Mouse (Mus musculus) heart, adult 2 months (tissue): ENCODE results near the gene Bpgm. TPM values are rescaled to one million over a fixed set of nuclear protein-coding genes. Genes with fewer than 3 reads are reported as not detected.

Experiments
- DNase-seq, 2 experiments: peaks; one replicate each; pipeline ENCODE4 v3.0.0; 2021
- H3K27ac ChIP-seq: fragments of 200-600 bp; 2 replicates; pipeline ENCODE4 v1.8.1; 2022
- H3K27me3 ChIP-seq: fragments of 200-500 bp; 2 replicates; pipeline ENCODE4 v1.6.1; 2012; ENCODE audit warnings: mild to moderate bottlenecking, low read length, inconsistent platforms, mixed read lengths; ENCODE audit not compliant: control insufficient read depth, insufficient read depth
- H3K36me3 ChIP-seq: fragments of 200-500 bp; 2 replicates; pipeline ENCODE4 v1.6.1; 2012; ENCODE audit warnings: low read length, inconsistent platforms; ENCODE audit not compliant: control insufficient read depth, insufficient read depth
- H3K4me1 ChIP-seq: fragments of 200-500 bp; 2 replicates; pipeline ENCODE4 v1.6.1; 2011; ENCODE audit warnings: low read length; ENCODE audit not compliant: control insufficient read depth, insufficient read depth
- H3K4me3 ChIP-seq: fragments of 200-600 bp; 2 replicates; pipeline ENCODE4 v1.8.1; 2022
- H3K79me2 ChIP-seq: fragments of 200-500 bp; replicated peaks from 2 replicates; pipeline ENCODE4 v1.6.1; 2012; ENCODE audit warnings: mild to moderate bottlenecking, inconsistent platforms, low read length, moderate library complexity, mixed read lengths; ENCODE audit not compliant: control insufficient read depth, insufficient read depth
- H3K9ac ChIP-seq: fragments of 200-500 bp; 2 replicates; pipeline ENCODE4 v1.6.1; 2012; ENCODE audit warnings: low read depth, mild to moderate bottlenecking, control low read depth, inconsistent platforms, low read length, mixed read lengths
- CTCF ChIP-seq: fragments of 200-600 bp; IDR thresholded peaks from 2 replicates; pipeline ENCODE4 v1.8.1; 2022; ENCODE audit warnings: antibody characterized with exemption, mild to moderate bottlenecking, moderate library complexity
- EP300 ChIP-seq: fragments of 200-500 bp; IDR thresholded peaks from 2 replicates; pipeline ENCODE4 v1.6.1; 2011; ENCODE audit warnings: low read depth, low read length, control low read depth; ENCODE audit not compliant: insufficient read depth
- POLR2A ChIP-seq: fragments of 200-500 bp; IDR thresholded peaks from 2 replicates; pipeline ENCODE4 v1.6.1; 2011; ENCODE audit warnings: mild to moderate bottlenecking, low read depth, low read length, control low read depth; ENCODE audit not compliant: insufficient read depth
- WGBS: fragments of 180-500 bp; shearing (Covaris S2); methylation state at CpG from one replicate; pipeline ENCODE4 v1.1.7; 2018; 5-methylcytosine and 5-hydroxymethylcytosine counted together
- intact Hi-C: fragments of 180-260 bp; cut with DNase I; formaldehyde crosslinking; loops from one replicate; pipeline ENCODE4 v1.15.1; 2025
- polyA plus RNA-seq: library from polyadenylated mRNA; depleted of rRNA; stranded (reverse); fragments of >200 nt; gene quantifications from 2 replicates; pipeline ENCODE4 v1.2.3, GENCODE M21; 2012
- total RNA-seq, 2 experiments: library from RNA; stranded (reverse); gene quantifications; 2 replicates each; pipeline ENCODE4 v1.2.3; 2021

Bpgm gene
- total and polyA plus RNA-seq, 3 experiments: 38.6 to 148 (median 72.4) TPM

DNA sequence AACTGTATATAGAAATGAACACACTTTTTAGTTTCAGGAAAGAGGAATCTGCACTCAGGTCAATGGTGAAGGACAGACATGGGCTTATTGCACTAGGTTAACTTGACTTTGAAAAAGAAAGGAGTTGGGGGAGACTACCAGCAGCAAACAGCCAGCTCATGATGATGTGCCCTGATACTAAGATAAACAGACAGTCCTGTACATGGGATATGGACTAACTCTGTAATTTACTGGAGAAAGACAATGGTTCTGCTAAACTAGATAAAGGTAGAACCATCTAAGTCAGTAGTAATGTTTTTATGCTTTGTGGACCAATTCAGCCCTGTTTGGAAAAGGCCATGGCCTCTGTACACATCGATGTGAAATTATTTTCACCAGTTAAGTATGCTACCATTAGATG, 2.7 kb upstream of the Bpgm start:
- no peak overlapping the region for H3K4me3 ChIP-seq
- TF ChIP-seq EP300 (no peak), POLR2A (no peak), CTCF (no peak)
- no peaks in the 10 kb centered on the region for H3K36me3 ChIP-seq
- intact Hi-C loops: no loop called here
- no peak overlapping the region for H3K27ac ChIP-seq
- WGBS: 84% methylated on average over 1 of the region's 1 CpGs
- H3K9ac ChIP-seq: no peak overlapping the region
- H3K4me1 ChIP-seq: peaks cover 3% of the 10 kb centered on the region
- no peaks in the 10 kb centered on the region for H3K79me2 ChIP-seq
- DNase-seq: no peak
- H3K27me3 ChIP-seq: no peaks in the 10 kb centered on the region

GRCm38 (mm10) chr6:34474031-34474430, 2.0 kb upstream of the Bpgm start:
- no peaks in the 10 kb centered on the region for H3K27me3 ChIP-seq
- no peak overlapping the region for H3K4me3 ChIP-seq
- intact Hi-C loops: no loop called here
- WGBS: 58% methylated on average over 3 of the region's 3 CpGs
- no peak for DNase-seq
- H3K4me1 ChIP-seq: peaks cover 3% of the 10 kb centered on the region
- no peak overlapping the region for H3K9ac ChIP-seq
- H3K27ac ChIP-seq: no peak overlapping the region
- TF ChIP-seq EP300 (no peak), CTCF (peak; percentile 24)
- H3K36me3 ChIP-seq: no peaks in the 10 kb centered on the region
- H3K79me2 ChIP-seq: no peaks in the 10 kb centered on the region

- Histone ChIP-seq H3K79me2 (no peaks in the 10 kb centered on the region), H3K9ac (peak overlapping the region; percentile 63), H3K4me3 (peak overlapping the region; percentile 80), H3K27me3 (no peaks in the 10 kb centered on the region), H3K27ac (peak overlapping the region; percentile 81), H3K4me1 (peaks cover 3% of the 10 kb centered on the region), H3K36me3 (no peaks in the 10 kb centered on the region)
- no peak for DNase-seq
- WGBS: 11% methylated on average over 6 of the region's 6 CpGs
- intact Hi-C loops: no loop called here
- no peak for TF ChIP-seq EP300
Measured at GRCm38 (mm10) chr6:34475391-34475790, 616 bp upstream of the Bpgm start.

DNA sequence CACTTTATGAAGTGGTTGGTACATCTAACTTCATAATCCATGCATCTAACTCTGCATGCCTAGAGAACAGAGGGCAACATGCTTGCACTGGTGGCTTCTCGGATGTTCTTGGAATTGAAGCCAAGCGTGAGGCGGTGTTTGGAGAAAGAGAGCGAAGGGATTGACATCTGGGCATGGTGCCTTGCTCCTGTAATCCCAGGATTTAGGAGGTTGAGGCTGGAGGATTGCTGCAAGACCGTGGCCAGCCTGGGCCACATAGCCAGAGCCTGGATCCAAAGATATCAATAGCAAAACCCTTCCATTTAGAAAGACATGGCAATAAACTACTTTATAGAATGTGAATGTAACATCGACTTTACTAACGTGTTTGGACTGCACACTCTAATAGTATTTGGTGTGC, 2.0 kb downstream of the Bpgm start:
- H3K27me3 ChIP-seq: no peaks in the 10 kb centered on the region
- H3K4me1 ChIP-seq: peaks cover 4% of the 10 kb centered on the region
- H3K36me3 ChIP-seq: no peaks in the 10 kb centered on the region
- 91% methylated on average over 7 of the region's 7 CpGs for WGBS
- no peak for TF ChIP-seq CTCF
- no peak for TF ChIP-seq EP300
- no peak for TF ChIP-seq POLR2A
- H3K4me3 ChIP-seq: no peak overlapping the region
- no peak for DNase-seq
- intact Hi-C loops: no loop called here
- no peak overlapping the region for H3K9ac ChIP-seq
- no peak overlapping the region for H3K27ac ChIP-seq
- H3K79me2 ChIP-seq: 0 out of 2 replicates have a peak, but pooled peaks cover 2% of the 10 kb centered on the region

- H3K9ac ChIP-seq: no peak overlapping the region
- H3K36me3 ChIP-seq: no peaks in the 10 kb centered on the region
- peaks cover 4% of the 10 kb centered on the region for H3K4me1 ChIP-seq
- no peak overlapping the region for H3K4me3 ChIP-seq
- no peak for DNase-seq
- H3K79me2 ChIP-seq: 0 out of 2 replicates have a peak, but pooled peaks cover 2% of the 10 kb centered on the region
- H3K27me3 ChIP-seq: no peaks in the 10 kb centered on the region
- WGBS: 71% methylated on average over 6 of the region's 6 CpGs
- no peak for TF ChIP-seq EP300
- no peak for TF ChIP-seq POLR2A
- TF ChIP-seq CTCF: no peak
- intact Hi-C loops: no loop called here
- no peak overlapping the region for H3K27ac ChIP-seq
Measured at GRCm38 (mm10) chr6:34478677-34479360, 2.8 kb downstream of the Bpgm start.

- no peaks in the 10 kb centered on the region for H3K27me3 ChIP-seq
- intact Hi-C loops: no loop called here
- no peak for DNase-seq
- H3K79me2 ChIP-seq: 0 out of 2 replicates have a peak, but pooled peaks cover 2% of the 10 kb centered on the region
- no peak overlapping the region for H3K4me3 ChIP-seq
- H3K4me1 ChIP-seq: peaks cover 4% of the 10 kb centered on the region
- H3K9ac ChIP-seq: no peak overlapping the region
- H3K36me3 ChIP-seq: no peaks in the 10 kb centered on the region
- 49% methylated on average over 8 of the region's 8 CpGs for WGBS
- H3K27ac ChIP-seq: no peak overlapping the region
- TF ChIP-seq EP300 (no peak), POLR2A (no peak), CTCF (no peak)
Measured at GRCm38 (mm10) chr6:34479531-34479930, 3.5 kb downstream of the Bpgm start.
